Mouse (Mus musculus) hindbrain, embryonic 15.5 days (tissue): ENCODE results near the gene RPS10-NUDT3. TPM values are rescaled to one million over a fixed set of nuclear protein-coding genes. Genes with fewer than 3 reads are reported as not detected.

ENCODE experiments used
- ATAC-seq: fragments of 200-750 bp; cut with Nextera tagmentation; 2 replicates; pipeline ENCODE4 v1.8.0; 2017; ENCODE audit warnings: low read depth, moderate number of reproducible peaks, moderate TSS enrichment; ENCODE audit not compliant: low FRiP score
- H3K27ac ChIP-seq: fragments of 300-500 bp; sonication (generic); replicated peaks from 2 replicates; pipeline ENCODE4 v1.5.1; 2015; ENCODE audit warnings: mild to moderate bottlenecking, inconsistent platforms
- H3K27me3 ChIP-seq: fragments of 300-500 bp; sonication (generic); 2 replicates; pipeline ENCODE4 v1.6.1; 2015; ENCODE audit warnings: control low read depth, inconsistent platforms
- H3K36me3 ChIP-seq: fragments of 300-500 bp; sonication (generic); 2 replicates; pipeline ENCODE4 v1.6.1; 2015; ENCODE audit warnings: control low read depth, inconsistent platforms
- H3K4me1 ChIP-seq: fragments of 300-500 bp; sonication (generic); replicated peaks from 2 replicates; pipeline ENCODE4 v1.6.1; 2015; ENCODE audit warnings: control low read depth, inconsistent platforms
- H3K4me2 ChIP-seq: fragments of 300-500 bp; sonication (generic); 2 replicates; pipeline ENCODE4 v1.6.1; 2015; ENCODE audit warnings: moderate library complexity, mild to moderate bottlenecking, inconsistent platforms
- H3K4me3 ChIP-seq: fragments of 300-500 bp; sonication (generic); 2 replicates; pipeline ENCODE4 v1.5.1; 2015; ENCODE audit warnings: mild to moderate bottlenecking, inconsistent platforms
- H3K9ac ChIP-seq: fragments of 300-500 bp; sonication (generic); 2 replicates; pipeline ENCODE4 v1.6.1; 2015; ENCODE audit warnings: inconsistent platforms
- H3K9me3 ChIP-seq: fragments of 300-500 bp; sonication (generic); 2 replicates; pipeline ENCODE4 v1.6.1; 2016; ENCODE audit warnings: control low read depth, inconsistent platforms
- WGBS: fragments of 180-500 bp; shearing (Covaris S2); methylation state at CpG from one replicate; pipeline ENCODE4 v1.1.7; 2015; 5-methylcytosine and 5-hydroxymethylcytosine counted together
- polyA plus RNA-seq: library from polyadenylated mRNA; unstranded; fragments of >200 nt; fragmentation: Nextera tagmentation; extraction: Ambion mirVana; gene quantifications from 2 replicates; pipeline ENCODE4 v1.2.1, GENCODE M21; 2015

The RPS10-NUDT3 gene
- polyA plus RNA-seq, 1 experiment from 2014 or later, result not detected

GRCm38 (mm10) chr17:27579816-27580215 is 55.2 kb downstream of the RPS10-NUDT3 start:
- Histone ChIP-seq H3K27ac (peak overlapping the region; percentile 65), H3K36me3 (peaks cover 47% of the 10 kb centered on the region), H3K4me2 (no peak overlapping the region), H3K9me3 (no peaks in the 10 kb centered on the region), H3K27me3 (no peaks in the 10 kb centered on the region), H3K9ac (no peak overlapping the region), H3K4me1 (peaks cover 11% of the 10 kb centered on the region; the same call in 1 of the 2 replicates), H3K4me3 (no peak overlapping the region)
- WGBS, result 86% methylated on average over 8 of the region's 8 CpGs
- ATAC-seq, result no peak

- peak overlapping the region; percentile 65 for H3K27ac ChIP-seq
- no peak overlapping the region for H3K4me3 ChIP-seq
- H3K36me3 ChIP-seq, result peaks cover 47% of the 10 kb centered on the region
- H3K4me1 ChIP-seq, result peaks cover 11% of the 10 kb centered on the region; the same call in 1 of the 2 replicates
- 84% methylated on average over 10 of the region's 10 CpGs for WGBS
- no peak for ATAC-seq
- H3K4me2 ChIP-seq, result no peak overlapping the region
- no peaks in the 10 kb centered on the region for H3K9me3 ChIP-seq
- H3K27me3 ChIP-seq, result no peaks in the 10 kb centered on the region
- no peak overlapping the region for H3K9ac ChIP-seq
These were observed 56.5 kb downstream of the RPS10-NUDT3 start for GRCm38 (mm10) chr17:27578487-27578886.

GRCm38 (mm10) chr17:27577468-27577867 is 57.6 kb downstream of the RPS10-NUDT3 start:
- 58% methylated on average over 6 of the region's 6 CpGs for WGBS

GRCm38 (mm10) chr17:27576056-27576455 is 59.0 kb downstream of the RPS10-NUDT3 start:
- Histone ChIP-seq H3K27me3 (no peaks in the 10 kb centered on the region), H3K9me3 (no peaks in the 10 kb centered on the region), H3K9ac (no peak overlapping the region), H3K27ac (no peak overlapping the region), H3K36me3 (peaks cover 33% of the 10 kb centered on the region), H3K4me3 (no peak overlapping the region), H3K4me1 (peaks cover 11% of the 10 kb centered on the region; the same call in 1 of the 2 replicates), H3K4me2 (no peak overlapping the region)
- WGBS, result 89% methylated on average over 7 of the region's 7 CpGs
- ATAC-seq, result no peak

More at GRCm38 (mm10) chr17:27577468-27577867, 57.6 kb downstream of the RPS10-NUDT3 start:
- no peak overlapping the region for H3K9ac ChIP-seq
- H3K27ac ChIP-seq, result peak overlapping the region; percentile 65
- H3K36me3 ChIP-seq, result peaks cover 39% of the 10 kb centered on the region
- H3K9me3 ChIP-seq, result no peaks in the 10 kb centered on the region
- no peak overlapping the region for H3K4me3 ChIP-seq
- H3K27me3 ChIP-seq, result no peaks in the 10 kb centered on the region
- H3K4me1 ChIP-seq, result peaks cover 11% of the 10 kb centered on the region; the same call in 1 of the 2 replicates
- no peak overlapping the region for H3K4me2 ChIP-seq
- ATAC-seq, result 0 out of 2 replicates have a peak, but pooled peaks have one; percentile 7

GRCm38 (mm10) chr17:27575116-27575776 is 59.8 kb downstream of the RPS10-NUDT3 start:
- no peak for ATAC-seq
- Histone ChIP-seq H3K9ac (no peak overlapping the region), H3K9me3 (no peaks in the 10 kb centered on the region), H3K4me3 (no peak overlapping the region), H3K4me2 (no peak overlapping the region), H3K4me1 (peaks cover 11% of the 10 kb centered on the region; the same call in 1 of the 2 replicates), H3K27ac (peak overlapping the region; percentile 43; the same call in 1 of the 2 replicates), H3K36me3 (peaks cover 32% of the 10 kb centered on the region), H3K27me3 (no peaks in the 10 kb centered on the region)
- WGBS, result 83% methylated on average over 10 of the region's 10 CpGs

- ATAC-seq, result no peak
- Histone ChIP-seq H3K4me3 (no peak overlapping the region), H3K27ac (peak overlapping the region; percentile 43), H3K36me3 (peaks cover 26% of the 10 kb centered on the region), H3K4me1 (peaks cover 10% of the 10 kb centered on the region; the same call in 1 of the 2 replicates), H3K9me3 (no peaks in the 10 kb centered on the region), H3K4me2 (no peak overlapping the region), H3K9ac (no peak overlapping the region), H3K27me3 (no peaks in the 10 kb centered on the region)
- 90% methylated on average over 15 of the region's 16 CpGs for WGBS
These were observed 60.4 kb downstream of the RPS10-NUDT3 start for GRCm38 (mm10) chr17:27574470-27575115.

- Histone ChIP-seq H3K9ac (no peak overlapping the region), H3K27me3 (no peaks in the 10 kb centered on the region), H3K4me2 (no peak overlapping the region), H3K9me3 (no peaks in the 10 kb centered on the region), H3K27ac (no peak overlapping the region), H3K36me3 (peaks cover 20% of the 10 kb centered on the region), H3K4me3 (no peak overlapping the region), H3K4me1 (peaks cover 7% of the 10 kb centered on the region; the same call in 1 of the 2 replicates)
- ATAC-seq, result no peak
- WGBS, result 85% methylated on average over 10 of the region's 10 CpGs
These were observed 61.2 kb downstream of the RPS10-NUDT3 start for GRCm38 (mm10) chr17:27573772-27574320.

GRCm38 (mm10) chr17:27571315-27571714 is 63.7 kb downstream of the RPS10-NUDT3 start:
- Histone ChIP-seq H3K9ac (no peak overlapping the region), H3K9me3 (no peaks in the 10 kb centered on the region), H3K4me3 (no peak overlapping the region), H3K4me1 (peaks cover 13% of the 10 kb centered on the region), H3K27me3 (no peaks in the 10 kb centered on the region), H3K4me2 (no peak overlapping the region), H3K36me3 (peaks cover 7% of the 10 kb centered on the region; the same call in 1 of the 2 replicates), H3K27ac (no peak overlapping the region)
- no peak for ATAC-seq
- WGBS, result 81% methylated on average over 8 of the region's 8 CpGs

- no peak overlapping the region for H3K4me3 ChIP-seq
- 82% methylated on average over 5 of the region's 5 CpGs for WGBS
- no peaks in the 10 kb centered on the region for H3K36me3 ChIP-seq
- no peaks in the 10 kb centered on the region for H3K27me3 ChIP-seq
- H3K4me1 ChIP-seq, result peaks cover 27% of the 10 kb centered on the region
- H3K9me3 ChIP-seq, result no peaks in the 10 kb centered on the region
- no peak for ATAC-seq
- H3K9ac ChIP-seq, result no peak overlapping the region
- no peak overlapping the region for H3K4me2 ChIP-seq
- no peak overlapping the region for H3K27ac ChIP-seq
These were observed 66.8 kb downstream of the RPS10-NUDT3 start for GRCm38 (mm10) chr17:27568228-27568627.

- 0% methylated on average over 13 of the region's 13 CpGs for WGBS
- H3K4me3 ChIP-seq, result peak overlapping the region; percentile 59
- H3K4me1 ChIP-seq, result peaks cover 27% of the 10 kb centered on the region
- ATAC-seq, result no peak
- H3K36me3 ChIP-seq, result no peaks in the 10 kb centered on the region
- H3K27me3 ChIP-seq, result no peaks in the 10 kb centered on the region
- H3K4me2 ChIP-seq, result peak overlapping the region; percentile 71
- peak overlapping the region; percentile 53 for H3K9ac ChIP-seq
- H3K27ac ChIP-seq, result peak overlapping the region; percentile 72
- H3K9me3 ChIP-seq, result no peaks in the 10 kb centered on the region
These were observed 69.1 kb downstream of the RPS10-NUDT3 start for GRCm38 (mm10) chr17:27565942-27566267.

- H3K27me3 ChIP-seq, result no peaks in the 10 kb centered on the region
- ATAC-seq, result peak; percentile 94
- H3K4me1 ChIP-seq, result peaks cover 27% of the 10 kb centered on the region
- peak within 1 kb of the TSS; percentile 72 for H3K27ac ChIP-seq
- peak within 1 kb of the TSS; percentile 60 for H3K9ac ChIP-seq
- H3K36me3 ChIP-seq, result no peaks in the 10 kb centered on the region
- H3K4me3 ChIP-seq, result peak within 1 kb of the TSS; percentile 59
- H3K9me3 ChIP-seq, result no peaks in the 10 kb centered on the region
- WGBS, result 0% methylated on average over 57 of the region's 58 CpGs
- peak within 1 kb of the TSS; percentile 71 for H3K4me2 ChIP-seq
These were observed 69.7 kb downstream of the RPS10-NUDT3 start, which contains the start of gene AI413582 for GRCm38 (mm10) chr17:27565163-27565941. TSS of gene AI413582 (minus strand) at chr17:27565756.
